Mouse (Mus musculus) kidney, postnatal 4 days (tissue): ENCODE data around the gene Plcb1.
"Not testable (repeated sequence)": the region's sequence is repeated elsewhere in the genome, so short reads cannot be mapped to it uniquely, and the experiment has no call there.

Experiments
- DNase-seq, 2 experiments: peaks; one replicate each; pipeline ENCODE4 v3.0.0; 2021; ENCODE audit warnings: mixed read lengths in 2 of 2

The Plcb1 gene

DNA sequence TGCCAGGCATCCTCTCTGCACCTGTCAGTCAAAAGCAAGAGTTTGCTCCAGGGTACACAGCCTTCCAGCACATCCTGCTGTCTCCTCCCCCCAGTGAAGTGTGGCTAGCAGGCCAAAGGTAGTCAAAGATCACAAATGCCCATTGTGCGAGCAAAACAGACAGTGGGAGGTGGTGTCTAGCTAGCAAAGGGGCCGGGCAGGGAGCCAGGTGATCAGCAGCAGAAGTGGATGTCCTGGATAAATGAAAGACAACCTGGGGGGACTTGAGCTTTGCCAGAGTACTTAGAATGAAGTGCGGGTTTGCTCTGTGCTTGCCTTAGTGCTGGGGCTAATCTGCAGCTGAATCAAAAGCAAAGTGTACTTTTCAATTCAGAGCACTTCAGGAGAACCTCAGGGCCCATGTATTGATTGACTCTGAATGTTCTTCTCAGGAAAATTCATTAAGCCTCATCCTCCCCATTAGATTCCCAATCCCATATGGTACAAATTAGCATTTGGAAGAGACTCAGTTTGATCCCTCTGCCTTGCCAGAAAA is 191.0 kb downstream of the Plcb1 start:
- DNase-seq, result peak; percentile 24 to 40

DNA sequence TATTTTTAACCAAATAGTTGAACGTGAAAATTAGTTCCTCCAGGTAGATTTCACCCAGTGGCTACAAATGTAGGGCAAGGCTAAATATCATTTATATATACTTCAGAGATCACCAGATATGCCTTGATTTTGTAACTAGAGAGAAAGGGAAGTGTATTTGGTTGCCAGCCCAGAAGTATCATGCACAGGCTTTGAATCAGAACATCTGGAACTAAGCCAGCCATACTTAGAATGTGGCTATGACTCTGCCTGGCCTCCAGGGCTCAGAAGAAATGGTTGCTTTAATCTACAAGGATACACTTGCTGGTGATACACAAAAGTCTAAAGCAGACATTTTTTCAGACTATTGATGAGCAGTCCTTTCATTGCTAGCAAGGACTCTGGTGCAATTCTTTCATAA is 191.8 kb downstream of the Plcb1 start:
- no peak for DNase-seq

GRCm38 (mm10) chr2:134981394-134981793 is 195.5 kb downstream of the Plcb1 start:
- DNase-seq, result no peak

DNA sequence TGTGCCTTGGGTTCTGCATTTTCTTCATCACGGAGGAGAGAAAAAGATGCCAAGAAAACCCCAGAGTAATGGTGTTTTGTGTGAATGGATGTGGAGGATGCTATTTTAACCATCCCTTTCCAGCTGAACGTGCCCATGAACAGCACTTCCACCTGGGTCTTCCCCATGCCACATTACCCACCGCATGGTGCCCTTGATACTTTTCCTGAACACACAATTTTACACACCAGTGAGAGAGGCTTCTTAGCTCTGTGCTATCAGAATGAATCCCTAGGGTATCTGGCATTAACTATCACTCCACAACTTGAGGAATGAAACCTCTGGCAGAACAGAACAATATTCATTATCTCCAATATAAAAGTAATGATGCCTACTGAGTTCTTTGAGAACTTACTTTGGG is 199.0 kb downstream of the Plcb1 start:
- DNase-seq, result no peak

- DNase-seq, result no peak
Measured at GRCm38 (mm10) chr2:134987978-134988377, 202.1 kb downstream of the Plcb1 start.

DNA sequence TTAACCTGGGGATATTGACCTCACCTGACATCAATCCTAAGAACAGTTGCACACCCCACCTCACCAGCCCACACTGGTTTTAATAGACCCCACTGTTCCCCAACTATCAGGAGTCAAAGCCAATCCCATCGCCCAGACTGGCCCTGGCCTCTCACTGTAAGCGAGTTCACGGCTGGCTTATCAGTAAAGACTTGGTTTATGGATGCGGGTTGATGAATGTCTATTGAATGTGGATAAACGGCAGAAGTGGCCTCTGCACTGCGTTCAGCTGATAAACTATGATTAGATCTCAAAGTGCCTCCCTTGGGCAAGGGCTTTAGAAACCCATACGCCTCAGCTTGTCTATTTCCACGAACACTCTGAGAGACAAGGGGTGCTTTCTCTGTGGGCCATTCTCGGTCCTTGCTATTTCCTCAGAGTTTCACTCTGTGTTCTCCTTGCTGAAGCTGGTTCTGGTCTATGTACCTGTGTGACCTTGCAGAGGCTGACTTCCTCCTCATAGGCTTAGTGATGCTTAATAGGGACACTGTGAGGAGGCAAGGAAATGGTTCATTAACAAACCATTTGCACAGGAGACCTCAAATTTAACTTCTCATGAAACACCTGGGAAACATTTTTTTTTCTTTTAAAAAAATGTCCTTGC is 203.9 kb downstream of the Plcb1 start:
- DNase-seq, result no peak

GRCm38 (mm10) chr2:135007134-135007533 is 221.3 kb downstream of the Plcb1 start:
- DNase-seq, result no peak

DNA sequence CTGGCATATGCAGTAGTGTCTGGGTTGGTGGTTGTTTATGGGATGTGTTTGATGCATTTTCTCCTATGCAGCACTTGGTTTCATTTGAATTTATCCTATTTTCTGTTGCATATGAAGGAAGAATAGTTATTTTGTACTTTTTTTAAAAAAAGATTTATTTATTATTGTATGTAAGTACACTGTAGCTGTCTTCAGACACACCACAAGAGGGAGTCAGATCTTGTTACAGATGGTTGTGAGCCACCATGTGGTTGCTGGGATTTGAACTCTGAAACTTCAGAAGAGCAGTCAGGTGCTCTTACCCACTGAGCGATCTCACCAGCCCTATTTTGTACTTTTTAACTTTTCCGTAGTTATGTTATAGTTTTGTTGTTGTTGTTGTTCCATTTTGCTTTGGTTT is 222.0 kb downstream of the Plcb1 start:
- DNase-seq, result not testable (repeated sequence)

DNA sequence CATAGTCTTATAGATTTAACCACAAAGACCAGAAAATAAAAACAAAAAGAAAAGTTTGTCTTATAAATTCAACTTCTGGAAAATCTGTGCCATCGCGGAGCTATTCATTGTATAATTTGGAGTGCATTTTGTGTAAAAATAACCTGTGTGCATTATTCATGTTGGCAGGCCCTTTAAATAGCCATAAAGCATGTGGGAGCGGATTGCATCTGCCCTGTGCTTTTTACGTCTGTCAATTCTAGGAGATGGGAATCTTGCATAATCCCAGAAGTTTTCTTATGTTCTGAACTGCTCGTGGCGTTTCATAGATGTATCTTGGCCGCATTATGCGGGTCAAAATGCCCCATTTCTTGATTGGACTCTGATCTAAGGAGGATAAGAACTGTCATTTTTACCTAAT is 224.5 kb downstream of the Plcb1 start:
- DNase-seq, result no peak

DNA sequence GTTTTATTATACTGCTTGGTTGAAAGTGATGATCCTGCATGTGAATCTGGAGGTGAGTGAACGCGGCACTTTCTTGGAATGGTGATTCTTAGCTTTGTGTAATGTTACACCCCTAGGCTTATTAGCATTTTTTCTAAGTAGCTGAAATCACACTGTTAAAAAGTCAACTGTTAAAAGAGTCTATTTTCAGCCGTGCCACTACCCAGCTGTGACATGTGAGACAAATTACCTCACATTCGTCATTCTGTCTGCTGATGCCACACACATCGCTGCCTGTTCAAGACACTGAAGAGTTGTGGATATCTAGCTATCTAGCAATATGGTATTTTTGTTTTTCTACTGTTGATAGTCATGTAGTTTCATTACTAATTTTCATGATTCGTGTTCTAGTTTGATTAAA is 229.6 kb downstream of the Plcb1 start:
- no peak for DNase-seq

DNA sequence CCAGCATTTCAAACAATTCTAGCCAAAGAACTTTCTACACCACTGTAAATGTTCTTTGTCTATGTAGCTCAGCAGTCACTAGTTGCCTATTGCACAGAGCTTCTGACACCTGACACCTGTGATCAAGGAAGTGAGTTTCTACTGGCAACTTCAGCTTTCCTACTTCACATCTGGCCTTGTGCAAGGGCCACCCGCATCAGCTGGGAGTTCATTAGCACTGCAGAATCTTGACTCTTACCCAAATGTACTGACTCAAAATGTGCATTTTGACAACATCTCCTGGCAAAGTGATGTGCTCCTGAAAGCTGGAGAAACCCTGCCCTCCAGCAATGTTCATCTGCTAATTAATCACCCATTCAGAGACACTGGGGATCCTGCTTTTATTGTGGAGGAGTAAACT is 232.4 kb downstream of the Plcb1 start:
- peak in 1 of 2 experiments; percentile 2 for DNase-seq

- DNase-seq, result no peak
Measured at GRCm38 (mm10) chr2:135018708-135019107, 232.8 kb downstream of the Plcb1 start.

DNA sequence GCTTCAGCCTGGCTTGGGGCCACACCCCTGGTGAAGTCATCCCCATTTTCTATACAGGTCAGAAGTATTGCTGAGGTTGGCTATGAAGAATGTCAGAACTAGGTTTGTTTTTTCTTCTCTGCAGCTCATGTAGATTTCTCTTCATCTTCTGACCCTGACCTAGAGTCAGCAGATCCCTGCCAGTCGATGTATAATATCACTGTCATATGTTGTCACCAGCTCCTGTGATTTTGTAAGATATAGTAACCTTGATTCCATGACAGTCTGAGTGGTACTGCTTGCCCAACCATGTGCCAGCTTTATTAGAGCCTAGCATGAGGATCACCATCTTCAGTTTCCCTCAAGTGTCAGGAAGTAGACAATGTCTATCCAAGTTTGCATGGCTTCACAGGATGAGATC is 233.7 kb downstream of the Plcb1 start:
- DNase-seq, result no peak

DNA sequence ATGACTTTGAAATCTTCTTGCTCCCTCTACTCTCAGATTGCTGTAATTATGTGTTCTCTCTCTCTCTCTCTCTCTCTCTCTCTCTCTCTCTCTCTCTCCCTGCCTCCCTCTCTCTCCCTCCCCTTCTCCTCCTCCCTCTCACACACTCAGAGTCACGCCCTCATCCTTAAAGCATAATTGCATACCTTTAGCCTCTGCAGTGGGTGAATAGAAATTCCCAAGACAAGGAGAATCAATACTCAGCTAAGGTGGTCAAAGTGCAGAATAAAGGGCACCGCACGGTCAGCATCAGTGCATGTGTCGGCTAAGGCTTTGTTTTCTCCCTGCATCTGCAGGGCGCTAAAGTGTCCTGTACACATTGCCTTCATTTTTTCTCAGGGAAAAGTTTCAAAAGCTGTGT is 243.4 kb downstream of the Plcb1 start:
- DNase-seq, result no peak

- peak in 1 of 2 experiments; percentile 2 for DNase-seq
Measured at GRCm38 (mm10) chr2:135029700-135030099, 243.8 kb downstream of the Plcb1 start.

- DNase-seq, result no peak
Measured at GRCm38 (mm10) chr2:135035640-135036260, 249.9 kb downstream of the Plcb1 start.

GRCm38 (mm10) chr2:135048791-135049190 is 262.9 kb downstream of the Plcb1 start:
- DNase-seq, result no peak

- DNase-seq, result no peak
Measured at GRCm38 (mm10) chr2:135049283-135049682, 263.4 kb downstream of the Plcb1 start.

DNA sequence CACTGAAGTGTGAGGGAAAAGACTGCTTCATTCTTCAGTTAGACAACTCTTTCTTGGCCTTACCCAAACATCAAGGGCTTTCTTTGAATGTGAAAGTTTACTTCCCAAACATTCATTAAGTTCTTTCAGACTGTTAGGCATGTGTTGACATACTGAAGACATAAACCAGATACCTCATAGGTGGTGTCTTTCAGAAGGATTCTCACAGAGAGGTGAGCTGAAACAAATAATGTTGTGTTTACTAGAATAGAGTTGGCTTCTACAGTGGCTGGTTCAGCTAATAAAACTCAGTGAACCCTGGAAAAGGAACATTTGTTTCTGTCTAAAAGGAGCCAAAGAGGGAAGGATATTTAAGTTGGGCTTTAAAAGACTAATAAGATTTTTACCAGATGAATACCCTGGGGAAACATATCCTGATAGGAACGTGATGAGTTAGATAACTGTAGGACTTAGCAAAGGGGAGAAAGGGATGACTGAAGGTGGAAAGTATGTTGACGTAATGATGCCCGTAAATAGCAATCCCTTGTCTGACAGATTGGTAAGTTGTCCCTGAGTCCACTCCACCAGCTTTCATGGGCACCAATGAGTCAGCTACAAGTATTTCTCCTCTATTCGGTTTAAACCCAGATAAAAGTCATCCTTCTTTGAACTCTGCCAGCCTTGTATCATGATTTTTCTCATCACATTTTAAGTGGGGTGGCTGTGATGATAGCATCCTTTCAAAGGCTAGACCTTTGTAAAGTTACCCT is 265.8 kb downstream of the Plcb1 start:
- DNase-seq, result no peak

- no peak for DNase-seq
Measured at GRCm38 (mm10) chr2:135053391-135053790, 267.5 kb downstream of the Plcb1 start.

DNA sequence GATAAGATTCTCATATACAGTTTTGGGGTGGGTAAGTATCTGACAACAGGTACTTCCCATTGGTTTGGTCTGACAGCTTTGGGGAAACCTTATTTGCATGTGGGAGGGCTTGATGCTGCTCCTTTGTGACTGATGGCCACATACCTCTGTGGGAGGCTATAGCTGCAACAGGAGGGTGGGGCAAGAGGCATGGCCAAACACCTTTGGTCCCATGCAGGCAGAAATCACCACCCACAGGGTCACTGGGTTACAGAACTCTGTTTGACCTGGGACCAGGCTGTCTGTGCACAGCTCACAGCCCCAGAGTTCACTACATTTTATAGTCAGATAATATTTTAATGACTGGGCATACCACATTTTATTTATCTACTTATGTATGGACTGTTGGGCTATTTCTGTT is 281.6 kb downstream of the Plcb1 start:
- no peak for DNase-seq

- no peak for DNase-seq
Measured at GRCm38 (mm10) chr2:135071349-135071748, 285.5 kb downstream of the Plcb1 start.

GRCm38 (mm10) chr2:135072503-135072902 is 286.6 kb downstream of the Plcb1 start:
- DNase-seq, result no peak

GRCm38 (mm10) chr2:135073014-135073413 is 287.1 kb downstream of the Plcb1 start:
- DNase-seq, result no peak
